Mouse (Mus musculus) bone marrow, adult 2 months (tissue): ENCODE results near the gene Fbxw8.

Experiments
- CTCF ChIP-seq: fragments of 200-500 bp; IDR thresholded peaks from 2 replicates; pipeline ENCODE4 v1.5.1; 2011; ENCODE audit warnings: low read length, control low read depth; ENCODE audit not compliant: control insufficient read depth, insufficient read depth
- POLR2A ChIP-seq: fragments of 200-500 bp; IDR thresholded peaks from 2 replicates; pipeline ENCODE4 v1.6.1; 2011; ENCODE audit warnings: low read depth, mild to moderate bottlenecking, control low read depth, low read length, borderline replicate concordance; ENCODE audit not compliant: control insufficient read depth

GRCm38 (mm10) chr5:118078550-118078949 is 76.7 kb downstream of the Fbxw8 start:
- no peak for TF ChIP-seq CTCF
- no peak for TF ChIP-seq POLR2A
